Mouse (Mus musculus): ENCODE results near the gene Iqsec3.

Iqsec3 gene

DNA sequence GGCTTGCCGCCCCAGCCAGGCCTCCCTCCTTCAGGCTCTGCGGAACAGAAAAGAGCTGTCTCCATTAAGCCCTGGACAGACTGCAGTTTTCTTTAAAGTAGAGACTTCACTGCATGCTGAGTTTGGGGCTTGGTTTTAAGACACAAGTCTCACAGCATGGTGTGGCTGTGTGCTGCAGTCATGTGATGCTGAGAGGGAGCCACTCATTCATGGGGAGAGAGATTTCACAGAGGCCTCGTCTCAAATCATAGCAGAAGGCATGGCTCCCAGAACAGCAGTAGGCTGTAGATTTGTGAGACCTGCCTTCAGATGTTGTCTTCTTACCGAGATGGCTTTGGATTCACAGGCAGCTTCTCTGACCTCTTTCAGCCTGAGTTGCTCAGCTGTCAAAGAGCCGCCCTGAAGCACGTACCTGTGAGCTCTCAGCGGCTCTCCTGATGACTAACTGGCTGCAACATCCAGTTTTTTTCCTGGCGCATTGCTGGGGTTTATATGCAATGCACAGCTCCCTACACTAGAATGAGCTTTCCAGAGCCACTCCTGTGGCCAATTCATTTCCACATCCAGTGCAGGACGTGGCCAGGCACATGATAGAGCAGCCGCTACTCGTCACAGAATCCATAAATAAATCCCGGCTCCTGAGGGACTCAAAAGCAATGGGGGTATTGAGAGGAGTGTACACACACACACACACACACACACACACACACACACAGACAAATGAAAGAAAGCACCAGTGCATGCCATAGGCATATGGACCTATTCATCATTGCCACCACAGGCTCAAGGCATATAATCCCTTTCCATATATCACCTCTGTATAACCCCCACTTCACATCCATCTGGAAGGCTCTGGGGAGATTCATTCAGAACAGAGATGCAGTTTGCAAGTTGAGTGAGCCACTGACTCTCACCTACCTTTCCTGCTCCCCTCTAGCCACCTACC is 18.7 kb downstream of the Iqsec3 start:
- no peak for DNase-seq (ENCODE audit: low read depth in 2 of 2, low spot score in 2 of 2)

DNA sequence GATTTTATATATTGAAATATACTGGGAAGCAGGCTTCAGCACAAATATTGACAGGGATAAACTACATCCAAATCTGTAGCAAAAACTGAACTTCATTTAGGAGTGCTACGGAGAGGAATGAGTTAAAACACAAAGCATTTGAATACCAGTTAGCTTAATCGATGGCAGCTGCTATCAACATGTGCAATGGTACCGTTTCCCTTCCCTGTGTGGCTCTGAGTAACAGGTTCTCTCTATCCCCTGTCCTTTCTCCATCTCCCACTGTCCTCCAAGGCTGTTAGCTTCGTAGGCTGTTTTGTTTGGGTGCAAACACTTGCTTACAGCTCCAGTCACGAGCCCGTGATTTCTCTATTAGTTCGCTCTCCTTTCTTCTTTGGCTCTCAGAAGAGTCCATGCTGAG is 19.7 kb downstream of the Iqsec3 start:
- DNase-seq (ENCODE audit: low read depth in 2 of 2, low spot score in 2 of 2) = no peak

DNA sequence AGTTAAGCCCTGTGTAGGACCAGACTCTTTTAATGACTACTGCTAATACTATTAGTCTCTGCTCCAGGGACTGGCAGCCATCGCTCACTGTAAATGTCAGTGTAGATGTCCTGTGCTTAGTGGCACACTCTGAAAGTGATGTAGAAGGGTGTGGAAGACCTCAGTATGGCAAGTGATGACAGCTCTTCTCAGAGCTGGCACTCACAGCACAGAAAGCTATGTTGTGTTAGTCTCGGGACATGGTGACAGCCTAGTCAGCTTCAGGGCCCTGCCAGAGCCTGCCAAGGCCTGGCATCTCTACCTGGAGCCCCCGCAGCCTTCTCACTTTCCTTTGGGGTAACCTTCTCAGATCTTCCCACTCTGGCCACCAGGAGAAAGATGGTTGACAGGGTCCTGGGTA is 21.8 kb downstream of the Iqsec3 start:
- no peak for DNase-seq (ENCODE audit: low read depth in 2 of 2, low spot score in 2 of 2)

DNA sequence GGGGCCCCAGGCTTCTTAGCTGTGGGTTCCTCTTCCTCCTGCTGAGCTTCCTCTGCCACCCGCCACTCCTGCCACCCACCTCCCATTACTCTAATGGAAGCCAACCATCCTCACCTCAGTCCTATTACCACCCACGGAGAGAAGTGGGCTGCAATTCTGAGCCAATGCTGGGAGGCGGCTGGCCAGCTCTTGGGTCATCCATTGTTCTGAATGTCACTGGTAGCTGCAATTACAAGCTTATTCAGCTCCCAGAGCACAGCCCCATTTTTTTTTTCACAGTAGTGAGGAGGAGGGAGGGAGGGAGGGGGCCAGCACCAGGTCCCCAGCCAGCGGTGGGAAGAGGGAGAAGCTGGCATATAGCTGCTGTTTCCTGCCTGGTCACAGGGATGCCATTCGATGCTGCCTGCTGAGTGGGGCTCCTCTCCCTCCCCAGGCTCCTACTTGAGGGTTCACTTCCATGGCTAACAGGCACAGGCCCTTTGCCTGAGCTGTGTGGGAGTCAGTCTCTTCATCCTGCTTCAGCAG is 32.7 kb downstream of the Iqsec3 start:
- DNase-seq (ENCODE audit: low read depth in 2 of 2, low spot score in 2 of 2) = no peak

DNA sequence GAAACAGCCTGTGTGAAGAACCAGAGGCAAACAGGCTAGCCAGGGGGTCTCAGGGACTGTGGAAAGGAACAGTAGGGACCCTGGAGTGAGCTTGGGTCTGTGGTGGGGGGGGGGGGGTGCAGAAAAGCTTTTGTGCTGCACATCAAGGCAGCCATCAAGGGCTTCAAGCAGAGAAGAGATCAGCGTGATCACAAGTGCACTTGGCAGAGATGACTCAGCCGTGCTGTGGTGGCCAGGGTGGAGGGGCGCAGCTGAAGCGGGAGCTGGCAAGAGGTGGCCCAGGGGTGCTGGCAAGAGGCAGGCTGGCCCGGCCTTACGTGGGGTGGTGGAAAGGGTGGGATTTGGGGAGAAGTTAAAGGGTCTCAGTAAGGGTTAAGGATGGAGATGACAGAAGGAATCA is 48.6 kb downstream of the Iqsec3 start:
- DNase-seq (ENCODE audit: low read depth in 2 of 2, low spot score in 2 of 2) = no peak

DNA sequence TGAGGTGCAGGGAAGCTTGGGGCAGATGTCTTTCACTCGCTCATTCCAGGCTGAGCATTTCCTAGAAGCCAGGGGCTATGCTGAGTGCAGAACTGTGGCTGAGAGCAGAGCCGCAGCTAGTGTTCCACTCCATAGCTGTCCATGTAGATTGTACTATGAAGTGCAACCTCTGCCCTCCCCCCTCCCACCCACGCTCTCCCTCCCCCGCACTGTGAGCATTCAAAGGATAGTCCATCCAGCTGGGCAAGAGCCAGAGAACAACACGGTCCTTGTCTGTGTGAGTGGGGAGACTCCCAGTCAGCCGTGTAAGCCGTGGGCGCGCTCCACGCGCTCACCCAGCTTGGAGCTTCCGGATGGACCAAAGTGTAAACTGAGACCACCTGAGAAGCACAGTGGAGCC is 49.1 kb downstream of the Iqsec3 start:
- DNase-seq (ENCODE audit: low read depth in 2 of 2, low spot score in 2 of 2) = no peak

DNA sequence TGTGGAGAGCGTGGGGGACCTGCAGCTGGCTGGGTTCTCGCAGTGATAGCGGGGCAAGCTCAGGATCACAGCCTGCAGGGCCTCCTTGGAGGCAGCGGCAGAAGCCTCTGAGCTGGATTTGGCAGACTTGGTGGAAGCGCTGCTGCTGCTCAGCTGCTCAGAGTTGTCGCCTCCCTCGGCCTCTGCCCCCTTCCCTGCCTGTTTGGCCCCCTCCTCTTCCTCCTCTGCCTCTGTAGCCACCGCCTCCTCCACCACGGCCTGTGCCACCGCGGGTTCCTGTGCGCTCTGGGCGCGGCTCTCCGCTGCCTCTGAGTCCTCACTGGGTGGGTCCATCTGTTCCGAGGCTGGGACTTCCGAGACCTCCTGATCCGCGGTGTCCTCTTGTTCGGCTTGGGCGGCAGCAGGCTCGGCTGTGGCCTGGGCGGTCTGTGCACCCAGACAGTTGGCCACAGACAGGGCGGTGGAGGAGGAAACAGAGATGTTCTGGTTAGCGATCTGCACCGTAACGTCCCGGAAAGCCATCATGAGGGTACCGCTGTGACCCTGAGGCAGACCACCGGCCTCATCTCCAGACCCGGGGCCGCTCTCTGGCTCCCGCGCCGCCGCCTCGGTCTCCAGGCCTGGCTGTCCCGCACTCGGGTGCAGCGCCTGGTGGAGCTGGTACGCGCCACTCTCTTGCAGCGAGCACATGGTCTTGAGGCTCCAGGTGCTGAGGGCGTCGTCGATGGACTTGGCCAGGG is 60.8 kb downstream of the Iqsec3 start:
- no peak for DNase-seq (ENCODE audit: low read depth in 2 of 2, low spot score in 2 of 2)

DNA sequence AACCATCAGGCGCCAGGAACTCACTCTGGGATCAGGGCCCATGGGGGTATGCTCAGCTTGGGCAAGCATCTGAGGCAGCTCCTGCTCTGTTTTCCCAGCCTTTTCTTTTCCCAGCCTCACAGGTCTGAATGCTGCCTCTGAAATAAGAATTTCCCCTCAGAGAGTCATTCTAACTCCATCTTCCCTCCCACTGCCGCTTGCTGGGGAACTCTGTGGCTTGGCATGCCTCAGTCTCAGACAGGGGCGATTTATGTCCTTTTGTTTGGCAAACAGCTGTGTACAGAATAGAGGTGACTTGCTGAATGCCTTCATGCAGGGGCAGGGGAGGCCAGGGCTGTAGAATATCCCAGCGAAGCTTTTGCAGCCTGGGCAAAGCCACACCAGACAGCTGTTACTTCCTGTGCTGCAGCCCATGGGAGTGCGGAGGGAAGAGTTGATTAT is 65.9 kb downstream of the Iqsec3 start:
- no peak for DNase-seq (ENCODE audit: low read depth in 2 of 2, low spot score in 2 of 2)

DNA sequence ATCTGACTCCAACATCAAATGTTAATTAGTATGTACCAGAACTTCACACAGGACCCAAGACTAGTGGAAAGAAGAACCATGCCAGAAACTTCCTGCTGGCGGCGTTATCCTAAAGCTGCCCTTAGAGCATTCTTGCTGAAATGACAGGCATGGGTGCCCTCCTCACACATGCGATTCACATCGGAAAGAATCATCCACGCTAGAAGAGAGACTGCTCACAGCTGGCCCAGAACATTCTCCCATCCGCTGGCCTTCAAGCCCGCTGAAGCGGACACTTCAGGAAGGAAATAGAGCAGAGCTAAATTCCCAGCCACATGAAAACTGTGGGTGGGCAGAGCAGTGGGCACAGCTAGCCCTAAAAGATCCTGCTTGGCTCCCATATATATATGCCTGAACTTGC is 68.2 kb downstream of the Iqsec3 start:
- DNase-seq (ENCODE audit: low read depth in 2 of 2, low spot score in 2 of 2) = no peak

DNA sequence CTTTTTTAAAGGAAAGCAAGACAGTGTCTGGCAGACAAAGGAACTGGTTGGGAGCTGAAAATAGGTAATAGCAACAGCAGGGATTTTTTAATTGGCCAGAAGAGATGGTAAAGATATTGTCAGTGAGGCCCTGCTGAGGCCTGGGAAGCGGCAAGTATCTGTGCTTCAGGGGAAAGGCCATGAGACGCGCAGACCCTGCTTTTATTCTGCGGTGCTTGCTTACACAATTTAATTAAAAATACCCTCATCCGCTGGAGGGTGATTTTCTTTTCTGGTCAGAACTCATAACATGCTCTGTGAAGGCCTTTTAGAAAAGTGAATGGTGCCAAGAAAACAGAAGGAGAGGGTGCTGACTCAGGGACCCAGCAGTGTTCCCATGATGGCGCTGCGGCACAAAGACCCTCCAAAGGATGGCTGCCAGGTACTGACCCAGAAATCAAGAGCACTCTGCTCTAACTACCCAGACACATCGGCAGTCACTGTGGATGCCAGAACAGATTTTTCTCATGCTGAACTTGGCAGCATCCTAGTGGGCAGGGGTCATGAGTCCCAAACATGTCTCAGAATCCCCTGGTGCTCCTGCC is 70.7 kb downstream of the Iqsec3 start:
- no peak for DNase-seq (ENCODE audit: low read depth in 2 of 2, low spot score in 2 of 2)

DNA sequence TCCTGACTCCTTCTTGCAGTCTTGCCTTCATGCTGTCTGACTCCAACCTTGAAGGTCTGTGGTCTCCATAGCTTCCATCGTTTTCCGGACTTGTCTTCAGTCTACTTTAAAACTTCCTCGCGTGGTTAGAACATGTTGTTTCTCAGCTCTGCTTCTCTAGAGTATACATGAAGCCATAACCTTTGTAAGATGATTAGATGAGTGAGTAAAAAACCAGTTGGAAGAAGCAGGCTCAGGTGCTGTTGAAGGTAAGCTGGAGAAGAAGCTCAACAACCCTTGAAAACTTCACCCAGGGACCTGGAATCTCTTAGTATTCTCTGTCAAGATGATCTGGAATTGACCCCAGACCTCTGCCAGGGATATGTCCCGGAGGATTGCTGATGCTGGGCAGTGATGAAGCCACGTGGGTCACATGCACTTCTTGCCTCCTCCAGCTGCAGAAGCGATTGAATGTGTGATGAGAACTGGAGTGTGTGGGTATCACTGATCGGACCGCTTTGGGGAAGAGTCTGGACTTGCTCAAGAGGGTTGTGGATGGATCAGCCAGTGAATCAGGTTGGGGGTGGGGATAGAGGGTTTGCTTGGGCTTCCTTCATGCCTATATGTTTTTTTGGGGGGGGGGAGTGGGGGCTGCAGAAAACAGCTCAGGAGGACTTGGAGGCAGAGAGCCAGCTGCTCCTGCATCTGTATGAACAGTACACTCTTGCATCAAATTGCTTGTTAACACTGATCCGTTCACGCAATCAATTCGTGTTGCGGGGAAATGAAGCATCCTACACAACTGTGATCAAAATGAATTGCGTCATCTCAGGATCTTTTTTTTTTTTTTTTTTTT is 71.4 kb downstream of the Iqsec3 start:
- no peak for DNase-seq (ENCODE audit: low read depth in 2 of 2, low spot score in 2 of 2)

DNA sequence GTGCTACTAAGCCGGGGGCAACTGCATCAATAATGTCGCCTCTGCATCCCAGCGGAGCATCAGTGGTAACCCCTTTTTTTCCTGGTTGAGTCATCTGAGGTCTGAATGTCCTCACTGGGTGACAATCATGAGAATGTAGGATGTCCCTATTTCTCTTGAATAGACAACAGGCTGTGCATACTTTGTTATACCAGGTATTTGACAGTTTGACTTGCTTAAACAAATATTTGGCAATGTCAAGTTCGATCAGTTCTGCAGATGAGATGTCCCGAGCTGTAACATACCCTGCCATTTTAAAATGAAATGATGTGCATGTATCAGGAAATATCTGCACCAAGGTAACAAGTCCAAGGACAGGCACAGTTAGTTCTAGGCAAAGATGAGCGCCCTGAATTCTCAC is 72.3 kb downstream of the Iqsec3 start:
- no peak for DNase-seq (ENCODE audit: low read depth in 2 of 2, low spot score in 2 of 2)

DNA sequence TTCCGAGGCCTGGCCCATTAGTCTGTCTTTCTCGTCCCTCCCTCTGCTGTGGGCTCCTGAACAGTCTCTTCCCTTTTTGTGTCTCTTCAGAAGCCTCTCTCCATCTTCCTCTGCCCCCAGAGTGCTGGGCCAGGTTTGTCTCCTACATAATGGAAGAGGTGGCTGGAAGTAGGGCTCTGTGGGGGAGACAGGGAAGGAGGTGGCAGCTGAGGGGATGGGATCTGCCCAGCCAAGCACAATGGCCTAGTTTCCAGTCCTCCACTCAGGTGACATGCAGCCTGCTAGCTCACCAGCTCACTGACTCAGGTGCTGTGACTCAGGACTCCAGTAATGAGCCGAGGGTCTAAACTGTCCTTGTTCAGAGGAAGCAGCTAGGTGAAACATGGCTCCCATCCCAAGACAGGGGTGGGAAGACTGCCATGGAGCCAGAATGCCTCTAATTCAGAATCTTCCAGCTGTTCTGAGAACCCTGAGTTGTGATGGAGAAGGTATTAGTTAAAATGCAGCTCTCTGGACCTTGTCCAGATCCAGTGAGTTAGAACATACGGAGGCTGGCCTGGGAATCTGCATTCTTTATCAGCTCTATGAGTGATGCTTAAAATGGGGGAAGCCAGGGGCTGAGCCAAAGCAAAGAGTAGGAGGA is 80.7 kb downstream of the Iqsec3 start:
- DNase-seq (ENCODE audit: low read depth in 2 of 2, low spot score in 2 of 2) = no peak

DNA sequence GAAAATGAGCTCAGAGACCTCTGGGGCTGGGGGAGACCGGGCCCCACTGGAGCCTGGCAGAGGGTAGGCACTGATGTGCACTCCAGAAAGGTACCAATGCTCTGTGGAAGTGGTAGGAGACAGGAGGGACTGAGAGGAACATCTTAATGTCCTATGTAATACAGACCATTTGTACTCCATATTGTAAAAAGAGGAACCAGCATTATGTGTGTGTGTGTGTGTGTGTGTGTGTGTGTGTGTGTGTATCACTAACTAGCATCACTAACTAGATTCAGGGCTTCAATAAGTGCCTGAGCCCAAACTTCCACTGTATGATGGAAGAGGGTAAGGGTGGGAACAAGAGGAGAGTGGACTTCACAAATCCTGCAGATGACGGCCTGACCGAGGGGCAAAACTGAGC is 88.1 kb downstream of the Iqsec3 start:
- DNase-seq (ENCODE audit: low read depth in 2 of 2, low spot score in 2 of 2) = no peak

DNA sequence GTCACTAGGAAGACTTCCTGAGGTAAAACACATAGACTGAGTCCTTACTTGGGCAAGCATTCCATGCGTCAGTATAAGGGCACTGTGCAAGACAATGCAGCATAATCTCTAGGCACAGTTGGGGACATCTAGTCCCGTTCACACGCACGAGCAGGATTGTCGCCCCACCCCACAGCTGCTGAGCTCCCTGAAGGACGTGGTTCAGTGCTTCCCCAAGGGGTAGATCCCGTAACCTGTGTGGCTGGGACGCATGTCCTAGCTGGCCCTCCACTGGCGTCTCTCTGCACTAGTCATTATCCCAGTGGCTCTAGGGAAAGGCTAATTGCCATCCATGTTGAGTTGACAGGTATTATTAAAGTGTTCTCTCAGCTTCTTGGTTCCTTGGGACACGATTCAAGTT is 91.4 kb downstream of the Iqsec3 start:
- DNase-seq (ENCODE audit: low read depth in 2 of 2, low spot score in 2 of 2) = no peak

DNA sequence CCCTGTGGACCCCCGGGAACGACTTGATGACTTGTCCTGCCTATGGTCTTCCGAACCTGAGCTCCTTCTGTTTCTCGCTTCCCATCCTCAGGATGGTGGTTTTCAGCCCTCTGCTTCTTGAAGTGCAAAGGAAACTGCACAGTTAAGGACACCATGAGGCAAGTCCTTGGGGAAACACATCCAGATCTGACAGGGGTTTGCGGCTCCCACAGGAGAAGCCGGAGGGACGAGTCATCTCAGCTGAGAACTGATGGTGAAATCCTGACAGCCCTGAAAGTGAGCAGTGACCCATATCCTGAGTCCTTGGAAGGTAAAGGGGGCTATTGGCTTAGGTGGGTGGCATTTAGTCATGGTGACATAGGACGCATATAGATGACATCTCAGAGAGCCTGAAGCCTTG is 92.9 kb downstream of the Iqsec3 start:
- DNase-seq (ENCODE audit: low read depth in 2 of 2, low spot score in 2 of 2) = no peak

DNA sequence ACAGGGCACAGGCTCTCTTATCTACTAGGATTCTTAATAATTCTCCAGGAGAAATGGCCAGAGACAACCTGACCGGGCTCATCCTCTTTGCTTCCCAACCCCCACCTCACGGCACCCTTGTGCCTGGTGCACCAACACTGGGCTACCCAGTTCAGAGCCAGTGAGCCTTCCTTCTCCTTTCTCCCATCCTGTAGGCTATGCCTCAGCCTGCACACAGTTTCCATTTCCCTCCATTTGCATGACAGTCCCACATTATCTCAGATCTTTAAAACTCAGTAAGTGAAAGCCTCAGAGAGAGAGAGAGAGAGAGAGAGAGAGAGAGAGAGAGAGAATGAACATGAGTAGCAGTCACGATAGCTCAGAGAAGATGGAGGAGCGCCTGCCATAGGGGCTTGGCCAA is 95.2 kb downstream of the Iqsec3 start:
- no peak for DNase-seq (ENCODE audit: low read depth in 2 of 2, low spot score in 2 of 2)

DNA sequence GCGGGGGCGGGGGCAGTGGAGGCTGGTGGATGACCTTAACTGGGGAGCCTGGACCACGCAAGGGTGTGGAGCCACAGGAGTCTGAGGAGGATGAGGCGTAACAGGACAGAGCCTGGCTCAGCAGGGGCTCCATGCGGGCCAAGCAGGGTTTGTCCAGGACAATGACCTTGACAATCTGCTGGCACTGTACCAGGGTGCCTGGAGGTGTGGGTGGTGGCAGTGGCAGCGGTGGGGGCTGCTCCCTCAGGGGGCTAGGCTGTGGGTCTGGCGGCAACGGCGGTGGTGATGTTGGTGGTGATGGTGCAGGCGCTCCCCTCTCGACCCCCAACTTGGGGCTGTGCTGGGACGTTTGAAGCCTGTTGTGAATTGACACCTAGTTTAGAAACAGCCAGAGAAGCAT is 97.3 kb downstream of the Iqsec3 start:
- no peak for DNase-seq (ENCODE audit: low read depth in 2 of 2, low spot score in 2 of 2)

DNA sequence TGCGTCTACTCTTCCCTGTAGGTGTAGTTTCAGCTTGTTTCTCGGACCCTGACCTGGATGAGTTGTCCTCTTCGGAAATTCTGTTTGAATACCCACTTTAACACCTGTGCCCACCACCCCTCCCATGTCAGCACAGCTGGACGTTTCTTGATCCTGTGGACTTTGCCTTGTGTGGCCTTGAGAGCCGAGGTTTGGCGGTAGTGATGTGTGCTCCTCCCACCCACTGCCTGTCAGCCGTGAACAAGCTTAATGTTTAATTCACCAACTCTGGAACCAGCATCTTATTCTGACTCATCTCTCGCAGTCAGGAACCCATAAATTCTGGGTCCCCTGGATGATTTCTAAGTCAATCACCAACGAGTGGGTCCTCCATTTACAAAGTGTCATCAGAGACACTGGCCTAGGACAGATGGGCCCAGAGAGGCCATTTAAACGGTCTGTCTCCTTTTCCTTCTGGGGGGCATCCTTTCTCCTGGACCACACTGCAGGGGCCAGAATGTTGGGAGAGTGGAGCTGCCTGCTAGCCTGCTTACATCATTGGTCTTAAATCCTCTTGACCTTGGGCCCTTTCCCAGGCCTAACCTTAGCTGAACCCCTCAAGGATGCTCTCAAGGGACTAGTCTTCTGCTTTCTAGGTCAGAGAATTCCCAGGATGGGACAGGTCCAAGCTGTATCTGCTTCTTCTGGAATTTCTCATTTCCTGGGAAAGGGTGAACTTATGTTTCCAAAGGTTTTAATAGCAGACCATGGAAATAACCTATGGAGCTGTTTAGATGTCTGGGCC is 102.1 kb downstream of the Iqsec3 start:
- DNase-seq (ENCODE audit: low read depth in 2 of 2, low spot score in 2 of 2) = no peak

DNA sequence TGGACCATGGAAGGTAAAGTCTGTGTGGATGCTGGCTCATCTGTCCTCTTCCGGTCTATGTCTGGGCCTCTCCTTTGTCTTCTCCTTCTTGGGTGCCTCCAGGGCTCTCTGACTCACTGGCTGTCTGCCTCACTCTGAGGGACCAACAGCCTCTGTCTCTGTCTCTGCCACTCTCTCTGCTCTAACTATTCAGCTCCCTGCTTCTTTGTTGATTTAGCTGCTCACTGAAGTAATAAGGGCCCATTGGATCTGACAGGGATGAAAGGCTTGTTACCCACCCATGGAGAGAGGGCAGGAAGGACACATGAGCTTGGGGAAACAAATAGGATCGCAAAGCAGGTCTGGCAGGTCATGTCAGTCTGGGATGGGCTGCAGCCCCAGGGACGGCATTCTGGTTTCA is 106.4 kb downstream of the Iqsec3 start:
- no peak for DNase-seq (ENCODE audit: low read depth in 2 of 2, low spot score in 2 of 2)

Data from CD8-positive naive resting alpha-beta T cell, adult 2 months (primary cell).